Mouse (Mus musculus) hindlimb bud, embryonic 11.5 days (tissue): ENCODE measurements around the gene Rnf43.

Experiments used
- DNase-seq: peaks from one replicate; pipeline ENCODE4 v3.0.0-alpha.2; 2012; ENCODE audit warnings: low read depth, low spot score; ENCODE audit errors: extremely low spot score

The Rnf43 gene

DNA sequence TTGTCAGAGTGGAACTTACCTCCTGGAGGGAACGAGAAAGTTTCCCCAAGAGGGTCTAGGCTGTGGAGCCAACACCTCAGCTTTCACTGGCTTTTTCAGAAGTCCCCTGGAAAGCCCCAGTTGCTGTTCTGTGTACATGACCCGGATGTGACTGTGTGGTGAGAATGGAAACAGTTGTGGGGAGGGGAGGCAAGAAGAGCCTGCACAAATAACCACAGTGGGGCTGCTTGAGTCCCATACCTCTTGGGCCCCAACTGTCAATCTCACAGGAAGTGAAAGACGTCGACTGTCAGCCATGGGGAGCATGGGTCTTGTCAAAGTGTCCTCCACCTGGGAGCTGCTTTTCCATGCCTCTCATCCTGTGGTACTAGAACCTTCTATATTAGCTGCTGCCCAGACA lies 82.4 kb downstream of the Rnf43 start:
- no peak for DNase-seq

DNA sequence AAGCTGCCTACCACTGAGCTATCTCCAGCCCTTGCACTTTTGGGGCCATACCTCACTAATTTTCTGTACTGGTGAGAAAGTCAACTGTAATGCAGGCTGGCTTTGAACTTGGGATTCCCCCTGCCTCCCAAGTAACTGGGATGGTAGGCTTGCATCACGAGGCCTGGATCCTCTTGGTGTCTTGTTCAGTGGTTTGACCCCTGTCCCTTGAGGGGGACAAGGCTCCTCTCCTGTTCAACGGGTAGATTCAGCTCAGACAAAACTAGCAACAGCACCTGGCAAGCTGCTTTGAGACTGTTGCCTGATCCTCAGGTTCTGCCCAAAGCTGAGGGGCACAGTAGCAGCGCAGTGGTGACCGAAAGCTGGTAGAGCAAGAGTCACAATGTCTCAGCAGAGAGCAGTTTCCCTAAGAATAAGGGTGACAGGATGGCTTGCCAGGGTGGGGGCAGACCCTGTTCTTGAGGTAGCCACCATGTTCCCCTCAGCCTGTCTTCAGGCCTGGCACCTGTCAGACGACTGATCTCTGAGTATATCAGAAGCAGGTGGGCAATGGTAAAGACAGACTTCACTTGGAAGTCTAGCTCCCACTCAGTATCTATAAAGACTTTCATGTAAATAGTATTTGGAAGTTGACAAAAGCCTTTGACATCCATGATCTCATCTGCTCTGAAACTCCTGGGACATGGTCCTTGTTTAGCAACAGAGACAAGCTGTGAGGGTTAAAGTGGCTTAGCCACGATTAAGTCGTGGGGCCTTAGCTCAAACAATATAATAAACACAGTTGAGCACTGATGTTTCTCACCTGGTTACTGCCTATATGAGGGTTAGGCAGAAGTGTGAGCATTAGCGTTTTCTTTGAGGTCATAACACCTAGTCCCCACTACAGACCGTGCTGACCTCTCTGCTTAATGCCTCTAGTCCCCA lies 83.4 kb downstream of the Rnf43 start:
- DNase-seq, result no peak

DNA sequence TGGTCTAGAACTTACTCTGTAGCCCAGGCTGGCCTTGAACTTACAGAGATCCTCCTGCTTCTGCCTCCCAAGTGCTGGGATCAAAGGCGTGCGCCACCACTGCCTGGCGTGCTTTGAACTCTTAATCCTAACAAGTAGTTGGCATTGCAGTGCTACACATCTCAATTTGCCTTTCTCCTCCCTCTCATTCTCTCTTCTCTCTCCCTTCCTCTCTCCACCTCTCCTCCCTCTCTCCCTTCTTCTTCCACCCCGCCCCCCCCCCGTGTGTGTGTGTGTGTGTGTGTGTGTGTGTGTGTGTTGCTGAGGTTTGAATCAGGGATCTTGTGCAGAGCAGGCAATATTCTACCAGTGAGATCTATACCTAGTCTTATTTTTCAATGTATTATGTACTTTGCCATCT lies 84.8 kb downstream of the Rnf43 start:
- DNase-seq, result no peak

DNA sequence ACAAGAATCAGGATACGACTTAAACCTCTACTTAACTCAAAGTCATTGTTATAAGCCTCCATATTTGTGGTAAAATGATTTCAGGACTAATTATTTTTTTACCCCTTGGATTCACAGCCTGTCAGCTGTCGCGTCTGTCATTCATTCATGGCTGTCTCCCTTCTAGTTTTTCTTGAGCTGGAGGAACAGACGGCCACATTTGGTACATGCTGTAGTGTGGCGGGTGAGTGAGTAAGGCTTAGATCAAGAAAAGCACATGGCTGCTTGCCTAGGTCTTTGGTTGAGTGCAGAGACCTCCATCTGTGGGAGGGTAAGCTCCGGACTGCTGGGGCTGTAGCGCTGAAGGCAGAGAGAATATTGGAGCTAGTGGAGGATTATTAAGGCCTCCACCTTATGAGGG lies 85.2 kb downstream of the Rnf43 start:
- no peak for DNase-seq

DNA sequence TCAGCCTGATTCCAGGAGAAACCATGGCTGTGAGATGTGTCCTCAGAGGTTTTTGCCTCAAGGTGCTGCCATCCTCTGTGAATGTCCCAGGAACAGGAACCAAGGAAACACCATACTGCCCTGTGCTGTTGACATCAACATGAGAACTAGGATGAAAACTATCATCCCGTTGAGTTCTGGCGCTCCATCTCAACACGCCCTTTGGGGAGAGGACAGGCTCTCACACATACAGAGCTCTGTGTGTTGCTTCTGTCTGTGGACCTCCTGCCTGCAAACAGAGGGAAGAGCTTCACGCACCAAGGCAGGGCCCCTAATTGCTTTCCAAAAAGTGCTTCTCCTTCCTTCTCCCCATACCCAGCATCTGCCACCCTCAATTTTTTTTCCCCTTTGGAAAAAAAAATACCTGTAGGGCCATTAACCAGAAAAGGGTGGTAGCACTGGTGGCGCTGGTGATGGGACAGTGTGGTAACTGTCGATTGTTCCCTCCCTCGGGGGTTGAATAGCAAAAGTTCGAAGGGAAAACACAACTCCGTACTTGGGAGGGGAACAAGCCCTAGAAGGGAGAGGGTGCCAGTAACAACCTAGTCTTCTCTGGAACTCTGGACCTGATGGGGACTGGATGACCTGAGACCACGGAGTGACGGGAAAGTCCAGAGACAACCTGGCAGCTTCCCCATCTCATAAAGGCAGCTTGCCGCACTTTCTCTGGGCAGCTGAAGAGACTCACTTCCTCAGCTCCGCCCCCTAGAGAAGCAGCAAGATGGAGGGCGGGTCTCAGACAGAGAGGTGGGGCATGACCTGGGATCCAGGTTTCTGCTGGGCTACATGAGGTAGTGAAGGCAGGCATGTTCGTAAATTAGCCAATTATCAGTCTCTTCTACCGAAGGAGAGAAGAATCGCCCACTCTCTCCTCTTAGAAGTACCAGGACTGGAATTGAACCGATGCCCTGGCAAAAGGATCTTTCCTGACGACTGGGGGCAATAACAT lies 85.9 kb downstream of the Rnf43 start:
- no peak for DNase-seq

DNA sequence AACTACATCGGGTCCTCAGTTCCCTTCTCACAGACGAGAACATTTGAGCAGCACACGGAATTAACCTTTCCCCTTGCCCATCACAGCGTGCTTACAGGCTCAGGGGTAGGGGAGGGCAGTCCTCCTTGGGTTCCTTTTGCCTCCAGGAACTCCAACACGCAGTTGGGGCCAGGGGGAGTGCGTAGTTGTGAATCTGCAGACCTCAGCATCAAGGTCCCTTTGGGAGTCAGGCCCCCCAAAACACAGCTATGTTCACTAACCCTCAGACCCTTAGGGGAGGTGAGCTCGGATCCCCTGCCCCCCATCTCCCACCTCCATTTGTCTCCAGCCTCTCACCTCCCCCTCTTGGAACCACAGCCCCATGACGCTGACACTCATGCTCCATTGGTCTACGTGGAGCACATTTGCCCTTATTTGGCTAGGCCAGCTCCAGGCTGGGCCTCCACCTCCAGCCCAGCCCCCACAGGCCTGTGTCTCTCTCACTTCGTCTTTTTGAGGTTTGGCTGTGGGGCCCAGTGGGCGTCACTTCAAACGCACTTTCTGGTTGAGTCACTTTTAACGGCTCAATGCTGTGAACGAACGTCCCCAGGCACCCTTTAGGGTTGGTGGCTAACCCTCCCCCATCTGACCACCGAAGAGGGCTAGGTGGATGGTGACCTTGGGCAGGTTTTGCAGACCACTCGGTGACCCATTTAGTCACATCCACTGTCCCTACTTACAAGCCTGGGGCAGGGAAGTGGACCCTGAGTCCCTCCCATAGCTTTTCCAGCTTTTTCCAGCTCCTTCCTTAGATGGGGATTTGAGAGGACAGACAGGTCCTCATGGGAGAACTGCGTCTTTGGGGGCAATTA lies 86.9 kb downstream of the Rnf43 start:
- DNase-seq, result no peak

DNA sequence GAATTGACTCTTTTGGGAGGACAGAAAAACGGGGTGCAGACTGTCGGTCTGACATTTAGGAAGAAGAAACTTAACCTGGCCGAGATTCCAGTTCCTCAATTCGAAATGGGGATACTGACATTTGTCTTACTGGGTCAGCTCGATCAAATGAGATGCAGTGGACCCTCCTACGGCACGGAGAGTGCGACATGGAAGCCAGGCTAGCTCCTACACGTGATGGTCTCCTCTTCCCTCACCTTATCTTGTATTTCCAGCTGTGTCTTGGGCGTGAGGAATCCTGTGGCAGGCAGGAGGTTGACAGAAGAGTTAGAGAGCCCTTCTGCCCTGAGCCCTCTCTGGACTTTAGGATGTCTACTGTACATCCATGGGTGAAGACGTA lies 87.5 kb downstream of the Rnf43 start:
- DNase-seq, result no peak

DNA sequence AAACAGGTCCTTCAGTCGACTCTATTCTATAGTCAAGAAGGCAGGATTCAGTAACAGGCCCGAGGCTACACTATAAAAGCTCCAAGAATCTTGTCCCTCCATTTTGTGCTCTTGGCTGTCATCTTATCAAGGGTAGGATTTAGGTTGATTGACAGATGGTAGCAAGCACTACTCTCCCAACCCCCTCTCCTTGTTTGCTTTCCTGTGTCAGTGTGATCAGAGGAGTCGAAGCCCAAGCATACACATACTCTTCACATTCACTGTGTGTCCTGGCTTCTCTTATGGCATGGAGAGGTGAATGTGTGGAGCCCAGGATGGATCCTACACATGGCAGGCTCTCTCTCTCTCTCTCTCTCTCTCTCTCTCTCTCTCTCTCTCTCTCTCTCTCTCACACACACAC lies 88.0 kb downstream of the Rnf43 start:
- no peak for DNase-seq

DNA sequence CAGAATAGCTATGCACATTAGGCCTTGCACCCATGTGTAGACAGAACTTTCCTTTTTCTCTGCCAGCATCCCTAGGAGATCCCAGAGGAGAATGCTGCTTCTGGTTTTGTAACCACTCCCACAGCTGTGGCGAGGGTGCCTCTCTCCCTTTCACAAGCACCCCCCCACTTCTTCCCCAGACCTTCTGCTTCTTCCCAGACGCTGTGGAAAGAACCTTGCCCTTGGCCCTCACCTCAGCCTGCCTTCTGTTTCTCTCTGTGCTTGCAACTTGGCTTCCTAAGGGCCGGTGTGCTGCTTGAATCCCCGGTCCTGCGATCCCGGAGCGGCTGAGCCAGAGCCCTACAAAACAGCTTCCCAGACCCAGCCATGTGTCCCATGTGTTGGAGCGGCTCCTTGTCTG lies 88.5 kb downstream of the Rnf43 start:
- DNase-seq, result no peak

DNA sequence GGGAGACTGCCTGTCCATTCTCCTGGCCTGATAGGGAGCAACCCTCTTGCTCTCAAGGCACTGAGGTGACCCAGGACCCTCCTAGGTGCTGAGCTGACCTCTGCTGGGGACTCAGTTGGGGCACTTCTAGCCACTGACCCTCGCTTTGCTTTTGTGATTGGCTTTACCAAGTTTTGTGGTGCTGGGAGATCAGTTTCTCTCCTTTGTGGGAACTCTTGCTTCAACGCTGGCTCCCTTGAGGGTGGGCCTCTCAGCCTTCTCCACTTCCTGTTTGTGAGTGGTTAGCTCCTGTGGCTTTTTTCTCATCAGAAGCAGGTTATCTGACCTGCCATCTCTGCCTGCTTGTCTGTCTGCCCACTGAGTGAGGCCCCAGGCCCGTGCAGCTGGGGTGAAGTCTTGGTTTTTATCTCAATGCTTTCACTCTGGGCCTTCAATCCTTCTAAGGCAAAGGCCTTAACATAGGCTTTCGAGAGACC lies 89.0 kb downstream of the Rnf43 start:
- DNase-seq, result no peak

DNA sequence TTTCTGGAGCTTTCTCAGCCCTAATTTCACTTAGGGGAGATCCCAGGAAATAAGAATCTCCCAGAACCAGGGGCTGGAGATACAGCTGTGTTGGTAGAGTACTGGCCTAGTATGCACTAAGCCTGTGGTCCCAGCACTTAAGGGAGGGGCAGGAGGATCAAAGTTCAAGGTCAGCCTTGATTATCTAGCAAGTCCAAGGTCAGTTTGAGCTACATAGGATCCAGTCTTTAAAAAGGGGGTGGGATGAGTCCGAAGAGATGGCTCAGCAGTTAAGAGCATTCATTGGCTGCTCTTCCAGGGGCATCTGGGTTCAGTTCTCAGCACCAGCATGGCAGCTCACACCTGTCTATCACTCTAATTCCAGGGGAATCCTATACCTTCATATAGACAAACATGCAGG lies 89.8 kb downstream of the Rnf43 start:
- DNase-seq, result no peak

DNA sequence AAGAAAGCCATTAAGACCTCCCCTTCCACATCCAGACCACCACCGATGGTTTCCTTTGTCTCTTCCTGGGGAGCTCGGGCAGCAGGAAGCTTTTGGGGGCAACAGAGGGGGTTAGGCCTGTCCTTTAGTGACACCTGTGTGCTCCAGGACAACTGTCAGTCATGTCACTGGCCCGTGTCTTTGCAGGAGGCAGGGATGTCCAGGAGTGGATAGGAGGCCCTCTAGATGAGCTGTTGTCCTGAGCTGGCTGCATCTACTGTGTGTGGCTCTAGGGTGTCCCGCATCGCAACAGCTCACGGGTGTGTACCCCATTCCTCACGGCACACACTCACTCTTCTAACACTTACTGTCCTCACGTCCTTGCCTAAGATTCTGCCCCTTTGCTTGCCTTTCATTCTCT lies 90.7 kb downstream of the Rnf43 start:
- DNase-seq, result no peak

DNA sequence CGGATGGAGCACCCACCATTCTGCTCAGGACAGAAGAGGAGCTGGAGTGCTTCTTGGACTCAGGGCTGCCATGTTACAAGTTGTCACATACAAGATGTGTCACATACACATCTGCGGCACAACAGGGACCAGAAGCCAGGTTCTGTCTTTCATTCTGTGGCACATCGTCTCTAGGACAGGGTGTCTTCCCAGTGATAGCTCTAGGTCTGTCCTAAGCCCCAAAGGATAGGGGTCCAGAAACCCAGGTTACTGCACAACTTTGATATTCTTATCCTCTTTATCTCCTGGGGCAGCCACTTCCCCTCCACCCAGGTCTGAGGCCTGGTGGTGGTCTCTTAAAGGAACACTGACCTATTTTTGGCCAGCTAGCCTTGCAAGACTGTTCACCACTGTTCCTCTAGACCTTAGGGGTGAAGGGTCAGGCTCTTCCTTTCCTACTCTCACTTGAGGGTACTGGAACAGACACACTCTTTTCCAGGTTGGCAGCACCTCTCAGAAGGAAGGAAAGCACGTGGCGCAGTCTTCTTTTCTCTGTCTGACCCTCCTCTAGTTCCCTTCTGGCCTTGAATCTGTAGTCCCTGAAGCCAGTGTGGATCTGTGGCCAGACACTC lies 91.5 kb downstream of the Rnf43 start:
- no peak for DNase-seq

DNA sequence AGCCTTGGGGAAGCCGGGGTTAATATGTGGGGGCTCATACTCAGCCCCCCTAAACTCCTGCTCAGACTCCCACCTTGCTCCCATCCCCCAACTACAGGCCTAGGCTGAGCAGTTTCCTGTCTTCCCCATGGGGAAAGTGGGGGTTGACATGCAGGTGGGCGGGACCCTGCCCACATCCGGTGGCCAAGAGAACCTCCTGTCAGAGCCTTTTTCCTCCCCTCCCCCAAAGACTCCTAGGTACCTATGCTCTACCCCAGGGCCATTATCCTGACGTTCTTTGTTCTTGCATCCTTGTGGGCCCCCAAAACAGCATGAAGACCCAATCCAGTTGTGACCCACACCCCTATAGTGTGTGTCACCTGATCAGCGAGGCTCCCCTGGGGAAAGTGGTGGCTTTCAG lies 92.1 kb downstream of the Rnf43 start:
- DNase-seq, result no peak

DNA sequence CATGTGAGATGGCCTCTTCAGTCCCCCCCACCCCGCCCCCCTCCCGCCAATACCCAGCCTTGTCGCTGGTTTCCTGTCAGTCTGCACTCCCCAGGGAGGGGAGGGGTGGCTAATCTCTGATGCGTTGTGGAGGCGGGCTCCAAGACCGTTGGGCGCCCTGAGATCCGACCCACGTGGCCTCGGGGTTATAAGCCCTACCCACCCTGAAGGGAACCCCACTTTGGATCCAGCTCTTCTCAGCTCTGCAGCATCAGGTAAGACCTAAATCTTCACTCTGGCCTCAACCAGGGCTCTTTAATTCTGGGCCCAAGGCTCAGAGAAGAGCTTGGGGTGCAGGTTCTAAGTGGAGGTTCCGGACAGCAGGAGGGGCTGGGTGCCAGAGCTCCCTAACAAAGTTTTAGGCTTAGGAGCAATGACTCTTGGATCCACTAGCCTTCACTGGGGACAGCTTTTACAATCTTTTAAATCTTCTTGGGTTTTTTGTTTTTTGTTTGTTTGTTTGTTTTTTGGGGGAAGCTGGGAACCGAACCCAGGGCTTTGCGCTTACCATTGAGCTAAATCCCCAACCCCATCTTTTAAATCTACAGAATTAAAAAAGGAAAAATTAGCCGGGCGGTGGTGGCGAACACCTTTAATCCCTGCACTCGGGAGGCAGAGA lies 93.0 kb downstream of the Rnf43 start:
- DNase-seq, result no peak

DNA sequence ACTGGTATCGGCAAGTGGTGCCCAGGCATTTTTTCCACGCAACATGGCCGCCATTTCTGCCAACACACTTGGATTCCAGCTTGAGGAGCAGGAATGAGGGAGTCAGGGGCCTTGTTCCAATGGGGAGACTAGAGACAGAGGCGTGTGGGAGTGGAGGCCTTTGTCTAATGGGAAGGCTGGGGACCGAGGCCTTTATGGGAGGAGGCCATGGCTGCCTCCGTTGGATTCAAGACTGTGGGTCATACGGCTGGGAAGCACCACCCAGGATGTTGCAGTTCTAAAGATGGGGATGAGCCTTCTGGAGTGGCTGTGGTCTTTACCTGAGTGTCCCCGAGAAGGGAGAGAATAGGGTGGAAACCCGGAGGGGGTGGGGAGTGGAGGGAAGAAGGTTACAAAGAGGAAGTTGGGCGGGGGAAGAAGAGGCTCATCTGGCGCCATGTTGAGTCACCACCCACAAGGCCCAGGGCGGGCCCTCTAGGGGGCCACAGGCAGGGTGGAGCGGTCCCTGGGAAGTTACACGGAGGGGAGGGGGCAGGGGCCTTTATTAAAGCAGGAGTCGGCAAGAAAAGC lies 93.8 kb downstream of the Rnf43 start:
- no peak for DNase-seq

DNA sequence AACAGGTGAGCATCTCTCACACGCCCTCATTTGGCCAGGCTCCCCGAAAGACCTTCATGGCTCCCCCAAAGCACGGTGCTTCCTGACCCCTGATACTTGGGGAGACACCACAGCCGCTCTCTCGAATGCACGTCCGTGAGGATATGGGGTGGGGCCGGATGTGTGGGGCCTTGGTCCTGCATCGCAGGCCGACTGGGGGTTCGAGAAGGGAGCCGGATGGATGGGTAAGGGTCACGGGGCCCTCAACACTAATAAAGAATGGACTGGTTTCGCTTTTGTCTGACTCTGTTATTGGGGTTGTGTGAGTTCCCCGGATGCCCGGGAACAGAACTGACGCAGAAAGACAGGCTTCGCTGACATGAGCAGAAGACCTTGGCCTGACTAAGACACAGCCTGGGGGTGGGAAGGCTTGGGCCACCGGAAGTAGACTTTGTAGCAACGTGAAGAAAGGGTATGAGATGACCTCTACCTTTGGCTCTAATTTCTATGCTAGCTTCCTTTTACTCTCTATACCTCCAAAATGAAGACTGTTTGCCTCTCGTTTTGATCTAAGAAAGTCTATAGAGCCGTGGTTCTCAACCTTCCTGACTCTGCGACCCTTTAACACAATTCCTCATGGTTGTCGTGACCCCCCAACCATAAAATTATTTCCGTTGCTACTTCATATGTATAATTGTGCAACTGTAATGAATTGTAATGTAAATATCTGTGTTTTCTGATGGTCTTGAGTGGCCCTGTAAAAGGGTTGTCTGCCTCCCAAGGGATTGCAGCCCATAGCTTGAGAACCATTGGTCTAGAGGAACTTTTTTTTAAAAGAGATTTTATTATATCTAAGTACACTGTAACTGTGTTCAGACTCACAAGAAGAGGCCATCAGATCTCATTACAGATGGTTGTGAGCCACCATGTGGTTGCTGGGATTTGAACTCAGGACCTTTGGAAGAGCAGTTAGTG lies 94.8 kb downstream of the Rnf43 start:
- no peak for DNase-seq

DNA sequence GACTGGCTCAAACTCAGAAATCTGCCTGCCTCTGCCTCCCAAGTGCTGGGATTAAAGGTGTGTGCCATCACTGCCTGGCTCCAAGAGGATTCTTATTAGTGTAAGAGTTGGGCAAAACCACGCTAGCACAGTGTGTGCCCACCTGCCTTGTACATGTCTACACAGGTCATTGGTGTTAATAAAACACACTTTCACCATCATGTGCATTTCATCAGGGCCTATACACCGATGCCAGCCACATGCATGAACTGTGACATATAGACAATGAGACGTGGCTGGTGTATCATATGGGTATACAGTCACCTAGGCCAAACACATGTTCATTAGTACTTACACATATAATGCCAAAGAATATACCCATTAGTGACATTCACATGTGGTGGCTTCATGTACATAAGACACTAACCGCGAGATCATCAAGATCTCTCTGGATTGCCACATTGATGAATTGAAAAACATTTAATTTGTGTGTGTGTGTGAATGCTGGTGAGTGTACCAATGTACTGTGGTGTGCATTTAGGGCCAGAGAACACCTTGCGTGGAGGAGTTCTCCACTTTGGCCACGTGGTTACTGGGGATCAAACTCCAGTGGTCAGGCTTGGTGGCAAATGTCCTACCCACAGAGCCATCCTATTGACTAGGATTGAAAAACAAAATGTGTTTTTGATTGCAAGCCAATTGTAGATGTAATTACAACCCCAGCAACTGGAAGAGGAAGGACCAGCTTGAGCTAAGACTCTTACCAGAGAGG lies 95.8 kb downstream of the Rnf43 start:
- no peak for DNase-seq
